Mouse (Mus musculus) E14TG2a.4 (cell line): ENCODE data around the gene Megf8.
A peak's percentile ranks its signal among the peaks of the same experiment; 100 is the strongest.

ENCODE experiments used
- H3K27me3 ChIP-seq: 2 replicates; pipeline ENCODE4 v1.6.1; 2014; ENCODE audit warnings: low read length, control low read depth; ENCODE audit not compliant: insufficient read depth
- H3K36me3 ChIP-seq: 2 replicates; pipeline ENCODE4 v1.6.1; 2014; ENCODE audit warnings: low read length, control low read depth; ENCODE audit not compliant: insufficient read depth
- H3K4me1 ChIP-seq: replicated peaks from 2 replicates; pipeline ENCODE4 v1.6.1; 2014; ENCODE audit warnings: low read depth, low read length, control low read depth
- H3K4me3 ChIP-seq: replicated peaks from 2 replicates; pipeline ENCODE4 v1.5.1; 2014; ENCODE audit warnings: mild to moderate bottlenecking, low read length
- H3K9me3 ChIP-seq: 2 replicates; pipeline ENCODE4 v1.6.1; 2014; ENCODE audit warnings: low read length, control low read depth
- CTCF ChIP-seq: conservative IDR thresholded peaks from 2 replicates; pipeline ENCODE4 v1.5.1; 2014; ENCODE audit warnings: low read length
- NANOG ChIP-seq: IDR thresholded peaks from 2 replicates; pipeline ENCODE4 v1.6.1; 2014; ENCODE audit warnings: borderline replicate concordance, low read length, mixed read lengths
- POU5F1 ChIP-seq: IDR thresholded peaks from 2 replicates; pipeline ENCODE4 v1.6.1; 2014; ENCODE audit warnings: low read length, borderline replicate concordance

The Megf8 gene

GRCm38 (mm10) chr7:25277998-25278340, 39.0 kb upstream of the Megf8 start:
- Histone ChIP-seq H3K36me3 (peaks cover 22% of the 10 kb centered on the region), H3K4me3 (peak overlapping the region; percentile 90), H3K4me1 (peaks cover 76% of the 10 kb centered on the region), H3K27me3 (peaks cover 9% of the 10 kb centered on the region; the same call in 1 of the 2 replicates), H3K9me3 (no peaks in the 10 kb centered on the region)
- TF ChIP-seq CTCF (no peak; the same call in 1 of the 2 replicates), POU5F1 (no peak), NANOG (no peak)

- Histone ChIP-seq H3K4me3 (peak overlapping the region; percentile 90), H3K27me3 (peaks cover 3% of the 10 kb centered on the region; the same call in 1 of the 2 replicates), H3K36me3 (peaks cover 19% of the 10 kb centered on the region), H3K9me3 (no peaks in the 10 kb centered on the region), H3K4me1 (peaks cover 76% of the 10 kb centered on the region)
- TF ChIP-seq POU5F1 (no peak), NANOG (no peak), CTCF (0 out of 2 replicates have a peak, but pooled peaks have one; percentile 14)
Observed at GRCm38 (mm10) chr7:25278341-25279075, 38.5 kb upstream of the Megf8 start.

GRCm38 (mm10) chr7:25279076-25279860, 37.7 kb upstream of the Megf8 start:
- peaks cover 17% of the 10 kb centered on the region for H3K36me3 ChIP-seq
- no peaks in the 10 kb centered on the region for H3K27me3 ChIP-seq
- peaks cover 76% of the 10 kb centered on the region for H3K4me1 ChIP-seq
- H3K9me3 ChIP-seq, result no peaks in the 10 kb centered on the region
- peak overlapping the region; percentile 90 for H3K4me3 ChIP-seq
- TF ChIP-seq NANOG (no peak), POU5F1 (no peak), CTCF (no peak)

- Histone ChIP-seq H3K4me1 (peaks cover 76% of the 10 kb centered on the region), H3K36me3 (peaks cover 18% of the 10 kb centered on the region), H3K9me3 (no peaks in the 10 kb centered on the region), H3K27me3 (no peaks in the 10 kb centered on the region), H3K4me3 (peak overlapping the region; percentile 90)
- TF ChIP-seq NANOG (no peak; the same call in 1 of the 2 replicates), POU5F1 (no peak), CTCF (no peak)
Observed at GRCm38 (mm10) chr7:25279861-25280791, 36.8 kb upstream of the Megf8 start.

- H3K9me3 ChIP-seq, result no peaks in the 10 kb centered on the region
- H3K36me3 ChIP-seq, result peaks cover 25% of the 10 kb centered on the region
- peak overlapping the region; percentile 90 for H3K4me3 ChIP-seq
- TF ChIP-seq NANOG (no peak), CTCF (no peak), POU5F1 (no peak)
- peaks cover 74% of the 10 kb centered on the region for H3K4me1 ChIP-seq
- H3K27me3 ChIP-seq, result no peaks in the 10 kb centered on the region
Observed at GRCm38 (mm10) chr7:25281166-25281733, 35.7 kb upstream of the Megf8 start.

DNA sequence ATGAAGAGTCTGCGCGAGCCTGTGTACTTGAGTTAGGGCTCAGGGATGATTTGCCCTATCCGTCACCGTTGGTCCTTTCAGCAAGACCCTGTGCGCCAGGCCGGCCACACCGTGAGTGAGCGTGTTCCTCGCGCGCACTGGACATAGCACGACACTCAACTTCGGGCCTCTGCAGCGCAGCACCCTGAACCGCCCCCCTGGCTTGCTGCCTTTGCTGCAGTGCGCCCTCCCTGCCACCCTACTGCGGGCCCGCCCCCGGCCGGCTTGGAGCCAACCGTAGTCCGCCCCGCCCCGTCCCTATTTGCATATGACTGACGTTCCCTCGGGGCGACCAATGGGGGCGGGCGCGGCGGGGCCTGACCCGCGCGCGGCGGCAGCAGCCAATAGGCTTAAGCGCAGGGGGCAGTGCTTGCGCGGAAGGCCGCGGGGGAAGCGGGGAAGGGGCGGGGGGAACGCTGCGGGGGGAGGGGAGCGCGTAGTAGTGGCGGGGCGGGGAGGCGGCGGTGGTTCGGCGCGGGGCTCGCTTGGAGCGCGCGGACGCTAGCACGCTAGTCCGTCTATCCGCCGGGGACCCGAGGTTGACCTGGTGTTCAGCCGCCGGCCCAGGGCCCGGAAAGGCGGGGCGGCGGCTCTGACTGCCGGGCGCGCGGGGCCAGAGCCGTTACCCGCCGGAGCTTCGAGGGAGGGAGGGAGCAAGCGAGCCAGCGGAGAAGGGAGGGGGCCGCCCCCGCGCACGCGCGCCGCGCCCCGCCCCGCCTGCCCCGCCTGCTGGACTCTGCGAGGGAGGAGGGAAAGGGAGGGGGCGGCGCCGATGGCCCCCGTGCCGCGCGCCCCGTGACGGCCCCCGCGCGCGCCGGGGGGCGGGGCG, 35.0 kb upstream of the Megf8 start:
- TF ChIP-seq CTCF (no peak), POU5F1 (no peak), NANOG (no peak)
- Histone ChIP-seq H3K9me3 (no peaks in the 10 kb centered on the region), H3K36me3 (peaks cover 32% of the 10 kb centered on the region), H3K27me3 (no peaks in the 10 kb centered on the region), H3K4me3 (peak overlapping the region; percentile 91), H3K4me1 (peaks cover 73% of the 10 kb centered on the region)

- H3K9me3 ChIP-seq, result no peaks in the 10 kb centered on the region
- peaks cover 73% of the 10 kb centered on the region for H3K4me1 ChIP-seq
- TF ChIP-seq NANOG (no peak), POU5F1 (no peak), CTCF (no peak)
- peak overlapping the region; percentile 91 for H3K4me3 ChIP-seq
- H3K36me3 ChIP-seq, result peaks cover 40% of the 10 kb centered on the region
- no peaks in the 10 kb centered on the region for H3K27me3 ChIP-seq
Observed at GRCm38 (mm10) chr7:25282731-25283211, 34.2 kb upstream of the Megf8 start.
